In genomic region chr7:4151241-4151640, GRCm38 (mm10) we compare ENCODE assay signal across 8 mouse cellular contexts. TPM values are rescaled to one million over a fixed set of nuclear protein-coding genes. Genes with fewer than 3 reads are reported as not detected.
DNase-seq lines count a peak whose midpoint lies in the region; ATAC-seq and TF ChIP-seq lines count a peak whose summit lies in the region.

No protein-coding gene starts in this region.

- no peak overlapping the region; the same call in 1 of the 2 replicates for H3K4me3 ChIP-seq in lung, embryonic 14.5 days (ENCODE audit: low read depth, low read length)
- peak overlapping the region; percentile 70 for H3K4me3 ChIP-seq in hindbrain, embryonic 14.5 days (replicated peaks; ENCODE audit: low read length)
- peak overlapping the region; percentile 59; the same call in 1 of the 2 replicates for H3K4me3 ChIP-seq in neural tube, embryonic 12.5 days

- ATAC-seq in cerebellum, adult (ENCODE audit: insufficient number of reproducible peaks, low FRiP score, low TSS enrichment) = 0 out of 2 replicates have a peak, but pooled peaks have one; percentile 16
- no peak for ATAC-seq in lung, embryonic 14.5 days (ENCODE audit: insufficient read depth)
- ATAC-seq in hindbrain, embryonic 14.5 days (ENCODE audit: low FRiP score) = no peak
- ATAC-seq in neural tube, embryonic 12.5 days (ENCODE audit: low FRiP score, low read depth) = no peak

- no peak for DNase-seq in cerebellum, adult 11 months
- DNase-seq in lung, embryonic 14.5 days = no peak
- DNase-seq in lung, postnatal 36 days = no peak
- no peak for DNase-seq in hindbrain, embryonic 14.5 days (ENCODE audit: low spot score)
- no peak for DNase-seq in retina, postnatal 1 day
- no peak for DNase-seq in thymus, postnatal 0 days (ENCODE audit: low spot score)

- no peaks in the 10 kb centered on the region; the same call in 1 of the 2 replicates for H3K4me1 ChIP-seq in lung, embryonic 14.5 days (ENCODE audit: insufficient read depth)
- H3K4me1 ChIP-seq in hindbrain, embryonic 14.5 days (replicated peaks; ENCODE audit: control insufficient read depth, insufficient read depth, low read length) = peaks cover 29% of the 10 kb centered on the region
- H3K4me1 ChIP-seq in neural tube, embryonic 12.5 days = peaks cover 19% of the 10 kb centered on the region

- H3K9me3 ChIP-seq in lung, embryonic 14.5 days (ENCODE audit: low read depth, low read length) = no peaks in the 10 kb centered on the region
- no peaks in the 10 kb centered on the region for H3K9me3 ChIP-seq in hindbrain, embryonic 14.5 days (ENCODE audit: control insufficient read depth, low read length)
- H3K9me3 ChIP-seq in neural tube, embryonic 12.5 days = no peaks in the 10 kb centered on the region

- WGBS in lung, embryonic 14.5 days = 27% methylated on average over 22 of the region's 22 CpGs
- WGBS in hindbrain, embryonic 14.5 days = 10% methylated on average over 22 of the region's 22 CpGs
- WGBS in neural tube, embryonic 12.5 days = 14% methylated on average over 22 of the region's 22 CpGs

- H3K27me3 ChIP-seq in lung, embryonic 14.5 days (ENCODE audit: insufficient read depth, low read length) = peaks cover 6% of the 10 kb centered on the region
- peaks cover 31% of the 10 kb centered on the region for H3K27me3 ChIP-seq in hindbrain, embryonic 14.5 days (ENCODE audit: control insufficient read depth, insufficient read depth, low read length)
- H3K27me3 ChIP-seq in neural tube, embryonic 12.5 days (replicated peaks) = peaks cover 31% of the 10 kb centered on the region

- peaks cover 26% of the 10 kb centered on the region for H3K36me3 ChIP-seq in lung, embryonic 14.5 days (ENCODE audit: insufficient read depth)
- H3K36me3 ChIP-seq in hindbrain, embryonic 14.5 days (replicated peaks; ENCODE audit: control insufficient read depth, insufficient read depth) = peaks cover 17% of the 10 kb centered on the region
- H3K36me3 ChIP-seq in neural tube, embryonic 12.5 days = peaks cover 16% of the 10 kb centered on the region

- no peak for TF ChIP-seq CTCF in lung, embryonic 14.5 days (IDR thresholded peaks at IDR 0.05; ENCODE audit: low read depth)

- no peak overlapping the region for H3K27ac ChIP-seq in lung, embryonic 14.5 days (ENCODE audit: low read depth)
- H3K27ac ChIP-seq in hindbrain, embryonic 14.5 days = no peak overlapping the region
- H3K27ac ChIP-seq in neural tube, embryonic 12.5 days = no peak overlapping the region

- no peak overlapping the region for H3K9ac ChIP-seq in lung, embryonic 14.5 days
- 0 out of 2 replicates have a peak overlapping the region, but pooled peaks have one; percentile 22 for H3K9ac ChIP-seq in hindbrain, embryonic 14.5 days
- no peak overlapping the region for H3K9ac ChIP-seq in neural tube, embryonic 12.5 days

- H3K4me2 ChIP-seq in lung, embryonic 14.5 days = peak overlapping the region; percentile 92; the same call in 1 of the 2 replicates
- H3K4me2 ChIP-seq in hindbrain, embryonic 14.5 days (replicated peaks) = peak overlapping the region; percentile 93
- H3K4me2 ChIP-seq in neural tube, embryonic 12.5 days (replicated peaks) = peak overlapping the region; percentile 84

RNA-seq across cellular contexts. Expression of gene Leng9, which starts 1.1 kb away (rescaled TPM):
- 2.3 and 2.6 TPM in 2 replicates for polyA plus RNA-seq in lung, embryonic 14.5 days (2014; fragmentation: Nextera tagmentation; extraction: Ambion mirVana)
- 3.1 and 3.7 TPM in 2 replicates for polyA plus RNA-seq in hindbrain, embryonic 14.5 days (2014; fragmentation: Nextera tagmentation; extraction: Ambion mirVana)
- polyA plus RNA-seq in neural tube, embryonic 12.5 days (2016; fragmentation: Nextera tagmentation; extraction: Ambion mirVana) = 3.4 and 4.0 TPM in 2 replicates
- 7.0 and 8.7 TPM in 2 replicates for polyA plus RNA-seq in thymus, postnatal 0 days (2015; fragmentation: Nextera tagmentation; extraction: Ambion mirVana)

RNA-seq across cellular contexts. Expression of gene Cdc42ep5, which starts 13.4 kb away (rescaled TPM):
- 33.3 and 37.5 TPM in 2 replicates for polyA plus RNA-seq in lung, embryonic 14.5 days (2014; fragmentation: Nextera tagmentation; extraction: Ambion mirVana)
- polyA plus RNA-seq in hindbrain, embryonic 14.5 days (2014; fragmentation: Nextera tagmentation; extraction: Ambion mirVana) = 7.0 and 7.2 TPM in 2 replicates
- 14.1 and 14.2 TPM in 2 replicates for polyA plus RNA-seq in neural tube, embryonic 12.5 days (2016; fragmentation: Nextera tagmentation; extraction: Ambion mirVana)
- polyA plus RNA-seq in thymus, postnatal 0 days (2015; fragmentation: Nextera tagmentation; extraction: Ambion mirVana) = 12.3 and 12.6 TPM in 2 replicates

RNA-seq across cellular contexts. Expression of gene Leng8, which starts 14.4 kb away (rescaled TPM):
- polyA plus RNA-seq in lung, embryonic 14.5 days (2014; fragmentation: Nextera tagmentation; extraction: Ambion mirVana) = 44.6 and 51.2 TPM in 2 replicates
- 65.3 and 66.7 TPM in 2 replicates for polyA plus RNA-seq in hindbrain, embryonic 14.5 days (2014; fragmentation: Nextera tagmentation; extraction: Ambion mirVana)
- 92.7 and 110 TPM in 2 replicates for polyA plus RNA-seq in neural tube, embryonic 12.5 days (2016; fragmentation: Nextera tagmentation; extraction: Ambion mirVana)
- 23.0 and 30.9 TPM in 2 replicates for polyA plus RNA-seq in thymus, postnatal 0 days (2015; fragmentation: Nextera tagmentation; extraction: Ambion mirVana)

RNA-seq across cellular contexts. Expression of gene Ttyh1, which starts 32.0 kb away (rescaled TPM):
- polyA plus RNA-seq in lung, embryonic 14.5 days (2014; fragmentation: Nextera tagmentation; extraction: Ambion mirVana) = 2.1 and 2.6 TPM in 2 replicates
- 148 and 151 TPM in 2 replicates for polyA plus RNA-seq in hindbrain, embryonic 14.5 days (2014; fragmentation: Nextera tagmentation; extraction: Ambion mirVana)
- polyA plus RNA-seq in neural tube, embryonic 12.5 days (2016; fragmentation: Nextera tagmentation; extraction: Ambion mirVana) = 111 and 113 TPM in 2 replicates
- polyA plus RNA-seq in thymus, postnatal 0 days (2015; fragmentation: Nextera tagmentation; extraction: Ambion mirVana) = 0.76 and 0.96 TPM in 2 replicates
